Mouse (Mus musculus) E14TG2a.4 (cell line): ENCODE measurements around the gene Spata45.

ENCODE experiments used
- CTCF ChIP-seq: conservative IDR thresholded peaks from 2 replicates; pipeline ENCODE4 v1.5.1; 2014; ENCODE audit warnings: low read length
- NANOG ChIP-seq: IDR thresholded peaks from 2 replicates; pipeline ENCODE4 v1.6.1; 2014; ENCODE audit warnings: borderline replicate concordance, low read length, mixed read lengths

GRCm38 (mm10) chr1:191042688-191043087, 6.2 kb downstream of the Spata45 start:
- TF ChIP-seq CTCF (no peak), NANOG (no peak)
